Mouse (Mus musculus) lung, embryonic 14.5 days (tissue): ENCODE measurements around the gene Sod2. TPM values are rescaled to one million over a fixed set of nuclear protein-coding genes. Genes with fewer than 3 reads are reported as not detected.
"Not testable (repeated sequence)": the region's sequence is repeated elsewhere in the genome, so short reads cannot be mapped to it uniquely, and the experiment has no call there.

Experiments used
- ATAC-seq: fragments of 200-750 bp; cut with Nextera tagmentation; 2 replicates; pipeline ENCODE4 v1.8.0; 2017; ENCODE audit warnings: mild to moderate bottlenecking, moderate TSS enrichment, moderate library complexity; ENCODE audit not compliant: insufficient read depth
- DNase-seq: peaks from one replicate; pipeline ENCODE4 v3.0.0-alpha.2; 2015
- H3K27ac ChIP-seq: fragments of 300-500 bp; sonication (generic); 2 replicates; pipeline ENCODE4 v1.5.1; 2014; ENCODE audit warnings: low read depth, mild to moderate bottlenecking, moderate library complexity
- H3K27me3 ChIP-seq: fragments of 300-500 bp; sonication (generic); 2 replicates; pipeline ENCODE4 v1.6.1; 2014; ENCODE audit warnings: low read length, control low read depth; ENCODE audit not compliant: insufficient read depth
- H3K36me3 ChIP-seq: fragments of 300-500 bp; sonication (generic); 2 replicates; pipeline ENCODE4 v1.6.1; 2014; ENCODE audit warnings: control low read depth; ENCODE audit not compliant: insufficient read depth
- H3K4me1 ChIP-seq: fragments of 300-500 bp; sonication (generic); 2 replicates; pipeline ENCODE4 v1.6.1; 2014; ENCODE audit warnings: antibody characterized with exemption, control low read depth; ENCODE audit not compliant: insufficient read depth
- H3K4me2 ChIP-seq: fragments of 300-500 bp; sonication (generic); 2 replicates; pipeline ENCODE4 v1.6.1; 2014; ENCODE audit warnings: mild to moderate bottlenecking
- H3K4me3 ChIP-seq: fragments of 300-500 bp; sonication (generic); 2 replicates; pipeline ENCODE4 v1.5.1; 2014; ENCODE audit warnings: low read depth, low read length
- H3K9ac ChIP-seq: fragments of 300-500 bp; sonication (generic); 2 replicates; pipeline ENCODE4 v1.6.1; 2014
- H3K9me3 ChIP-seq: fragments of 300-500 bp; sonication (generic); 2 replicates; pipeline ENCODE4 v1.6.1; 2016; ENCODE audit warnings: low read depth, low read length, control low read depth
- CTCF ChIP-seq: IDR thresholded peaks from 2 replicates; pipeline ENCODE4 v1.5.1; 2016; ENCODE audit warnings: antibody characterized with exemption, low read depth
- WGBS: fragments of 180-500 bp; shearing (Covaris S2); extraction: QIAGEN DNeasy Blood & Tissue Kit; methylation state at CpG from one replicate; pipeline ENCODE4 v1.1.7; 2014; 5-methylcytosine and 5-hydroxymethylcytosine counted together
- polyA plus RNA-seq: library from polyadenylated mRNA; unstranded; fragments of >200 nt; fragmentation: Nextera tagmentation; extraction: Ambion mirVana; gene quantifications from 2 replicates; pipeline ENCODE4 v1.2.1, GENCODE M21; 2014

Gene Sod2
- polyA plus RNA-seq, 1 experiment from 2014 or later, result 106 TPM

GRCm38 (mm10) chr17:13008528-13008927 is 1.9 kb downstream of the Sod2 start:
- H3K4me1 ChIP-seq, result peaks cover 5% of the 10 kb centered on the region; the same call in 1 of the 2 replicates
- peak overlapping the region; percentile 81 for H3K4me3 ChIP-seq
- H3K27me3 ChIP-seq, result no peaks in the 10 kb centered on the region
- H3K9ac ChIP-seq, result peak overlapping the region; percentile 71
- WGBS, result 3% methylated on average over 10 of the region's 10 CpGs
- peak overlapping the region; percentile 75 for H3K4me2 ChIP-seq
- TF ChIP-seq CTCF, result no peak
- no peaks in the 10 kb centered on the region for H3K9me3 ChIP-seq
- no peak for ATAC-seq
- no peak for DNase-seq
- peaks cover 21% of the 10 kb centered on the region for H3K36me3 ChIP-seq
- H3K27ac ChIP-seq, result no peak overlapping the region; the same call in 1 of the 2 replicates

GRCm38 (mm10) chr17:13009887-13010286 is 3.2 kb downstream of the Sod2 start:
- WGBS, result 23% methylated on average over 3 of the region's 3 CpGs
- peak; percentile 88 for DNase-seq
- Histone ChIP-seq H3K36me3 (peaks cover 29% of the 10 kb centered on the region), H3K4me1 (peaks cover 5% of the 10 kb centered on the region; the same call in 1 of the 2 replicates), H3K9me3 (no peaks in the 10 kb centered on the region), H3K27me3 (no peaks in the 10 kb centered on the region), H3K4me3 (no peak overlapping the region), H3K9ac (no peak overlapping the region), H3K4me2 (no peak overlapping the region), H3K27ac (no peak overlapping the region)
- no peak for ATAC-seq
- peak; percentile 64 for TF ChIP-seq CTCF

- WGBS, result 83% methylated on average over 3 of the region's 3 CpGs
- no peak overlapping the region for H3K9ac ChIP-seq
- no peaks in the 10 kb centered on the region for H3K27me3 ChIP-seq
- no peaks in the 10 kb centered on the region for H3K9me3 ChIP-seq
- no peak for DNase-seq
- H3K27ac ChIP-seq, result no peak overlapping the region
- no peak overlapping the region for H3K4me3 ChIP-seq
- no peak for TF ChIP-seq CTCF
- H3K4me1 ChIP-seq, result peaks cover 5% of the 10 kb centered on the region; the same call in 1 of the 2 replicates
- peaks cover 45% of the 10 kb centered on the region for H3K36me3 ChIP-seq
- no peak overlapping the region for H3K4me2 ChIP-seq
- ATAC-seq, result no peak
These were observed 6.7 kb downstream of the Sod2 start for GRCm38 (mm10) chr17:13013316-13013715.

- not testable (repeated sequence) for ATAC-seq
- WGBS, result 68% methylated on average over 3 of the region's 12 CpGs
These were observed 30.1 kb downstream of the Sod2 start for GRCm38 (mm10) chr17:13036627-13037192.

GRCm38 (mm10) chr17:13043846-13044673 is 37.4 kb downstream of the Sod2 start:
- ATAC-seq, result peak; percentile 89
- not testable (repeated sequence) for H3K9ac ChIP-seq, H3K27me3 ChIP-seq, H3K27ac ChIP-seq, H3K4me3 ChIP-seq, H3K4me1 ChIP-seq, H3K4me2 ChIP-seq, H3K9me3 ChIP-seq, H3K36me3 ChIP-seq
- peak; percentile 80 for DNase-seq
- peak; percentile 71 for TF ChIP-seq CTCF
- WGBS, result 22% methylated on average over 4 of the region's 4 CpGs

More at GRCm38 (mm10) chr17:13036627-13037192, 30.1 kb downstream of the Sod2 start:
- H3K4me3 ChIP-seq, H3K4me2 ChIP-seq, H3K27ac ChIP-seq, H3K27me3 ChIP-seq, H3K9me3 ChIP-seq, DNase-seq, H3K4me1 ChIP-seq, H3K9ac ChIP-seq, H3K36me3 ChIP-seq: not testable (repeated sequence)

- not testable (repeated sequence) for H3K4me3 ChIP-seq, H3K9ac ChIP-seq, H3K36me3 ChIP-seq, H3K4me2 ChIP-seq, H3K4me1 ChIP-seq, DNase-seq, H3K27ac ChIP-seq, H3K9me3 ChIP-seq, H3K27me3 ChIP-seq
- ATAC-seq, result peak; percentile 81
- WGBS, result no CpG with 5 or more reads among the region's 8 CpGs
These were observed 45.6 kb downstream of the Sod2 start, which contains the start of gene Gpr31b for GRCm38 (mm10) chr17:13052124-13052813. Gene Gpr31b, minus strand, starts transcription at chr17:13052296.

GRCm38 (mm10) chr17:13060804-13061203 is 54.2 kb downstream of the Sod2 start, which contains the start of gene Tcp10b:
Gene Tcp10b, plus strand, starts transcription at chr17:13061104.
- WGBS, result 90% methylated on average over 4 of the region's 4 CpGs
- H3K27ac ChIP-seq, result not testable (repeated sequence)

GRCm38 (mm10) chr17:13062882-13063281 is 56.2 kb downstream of the Sod2 start:
- not testable (repeated sequence) for DNase-seq, H3K27ac ChIP-seq, H3K9me3 ChIP-seq, H3K4me1 ChIP-seq, H3K4me2 ChIP-seq, ATAC-seq, H3K27me3 ChIP-seq, H3K36me3 ChIP-seq, H3K9ac ChIP-seq, H3K4me3 ChIP-seq
- WGBS, result 59% methylated on average over 4 of the region's 7 CpGs

More at GRCm38 (mm10) chr17:13060804-13061203, 54.2 kb downstream of the Sod2 start, which contains the start of gene Tcp10b:
- not testable (repeated sequence) for H3K4me2 ChIP-seq, H3K36me3 ChIP-seq, H3K4me3 ChIP-seq, DNase-seq, H3K4me1 ChIP-seq, H3K27me3 ChIP-seq, H3K9me3 ChIP-seq, ATAC-seq, H3K9ac ChIP-seq

GRCm38 (mm10) chr17:13067864-13068385 is 61.3 kb downstream of the Sod2 start:
- not testable (repeated sequence) for ATAC-seq, DNase-seq, H3K27ac ChIP-seq, H3K4me3 ChIP-seq, H3K9me3 ChIP-seq, H3K4me2 ChIP-seq, H3K4me1 ChIP-seq, H3K9ac ChIP-seq, H3K36me3 ChIP-seq, H3K27me3 ChIP-seq
- WGBS, result 86% methylated on average over 1 of the region's 4 CpGs
